Mouse (Mus musculus) adrenal gland, adult 18-20 months (tissue): Measurements from ENCODE around the gene Krtap2-4. TPM values are rescaled to one million over a fixed set of nuclear protein-coding genes. Genes with fewer than 3 reads are reported as not detected.
"Not testable (repeated sequence)": the region's sequence is repeated elsewhere in the genome, so short reads cannot be mapped to it uniquely, and the experiment has no call there.

Experiments
- DNase-seq, 2 experiments: peaks; one replicate each; pipeline ENCODE4 v3.0.0; 2021 to 2022; ENCODE audit warnings: low spot score in 2 of 2
- long read RNA-seq, 2 experiments: library from polyadenylated mRNA; stranded (forward); transcript quantifications; one replicate each; pipeline ENCODE4 v2.0.0; 2021
- total RNA-seq, 2 experiments: library from RNA; stranded (reverse); gene quantifications; 1 replicate in 1 of 2; 2 replicates in 1 of 2; pipeline ENCODE4 v1.2.3; 2021

Gene Krtap2-4
- not detected for total RNA-seq
- long read RNA-seq, experiment 1: 0 reads
- long read RNA-seq, experiment 2: 0 reads

DNA sequence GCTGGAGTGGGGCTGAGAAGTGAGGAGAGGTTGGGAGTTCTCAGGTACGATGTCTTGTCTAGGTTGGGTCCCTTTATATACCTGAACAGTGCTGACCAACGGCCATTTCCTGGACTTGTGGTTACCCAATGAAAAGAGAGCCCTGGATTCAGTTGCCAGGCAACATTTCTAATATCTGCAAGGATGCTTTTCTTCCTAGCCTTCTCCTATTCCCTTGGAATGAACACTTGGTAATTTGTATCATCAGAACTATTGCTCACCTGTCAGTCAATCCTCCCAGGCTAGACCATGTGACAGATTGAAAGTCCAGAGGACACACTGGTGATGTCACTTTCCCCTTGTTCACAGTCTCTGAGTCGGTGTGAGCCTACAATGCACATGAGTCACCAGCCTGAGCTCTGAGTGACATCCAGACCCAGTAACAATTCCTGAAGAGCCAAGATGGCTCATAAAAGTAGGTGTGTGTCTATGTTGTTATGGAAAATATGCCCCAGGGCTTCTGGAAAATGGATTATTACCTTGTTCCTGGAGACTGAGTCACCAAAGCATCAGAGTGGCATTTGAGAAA, at the start of gene Krtap2-4:
Gene Krtap2-4 (minus strand): TSS at position 51 of the 568 bp plus-strand sequence.
- no peak for DNase-seq

DNA sequence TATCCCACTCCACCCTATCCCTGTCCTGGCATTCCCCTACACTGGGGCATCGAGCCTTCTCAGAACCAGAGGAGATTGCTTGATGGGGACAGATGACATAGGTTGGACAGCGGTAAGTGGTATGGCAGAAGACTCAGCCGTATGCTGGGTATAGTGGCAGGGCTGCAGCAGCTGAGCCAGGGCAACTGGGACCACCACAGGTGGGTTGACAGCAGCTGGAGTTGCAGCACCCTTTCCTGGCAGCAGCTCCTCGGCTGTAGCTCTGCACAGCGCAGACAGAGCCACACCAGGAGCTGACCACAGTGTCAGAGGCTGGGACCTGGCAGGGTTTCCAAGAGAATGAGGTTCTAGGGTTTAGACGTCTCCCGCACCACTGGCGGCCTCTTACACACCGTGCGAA, 48.2 kb upstream of the Krtap2-4 start:
- DNase-seq: no peak

DNA sequence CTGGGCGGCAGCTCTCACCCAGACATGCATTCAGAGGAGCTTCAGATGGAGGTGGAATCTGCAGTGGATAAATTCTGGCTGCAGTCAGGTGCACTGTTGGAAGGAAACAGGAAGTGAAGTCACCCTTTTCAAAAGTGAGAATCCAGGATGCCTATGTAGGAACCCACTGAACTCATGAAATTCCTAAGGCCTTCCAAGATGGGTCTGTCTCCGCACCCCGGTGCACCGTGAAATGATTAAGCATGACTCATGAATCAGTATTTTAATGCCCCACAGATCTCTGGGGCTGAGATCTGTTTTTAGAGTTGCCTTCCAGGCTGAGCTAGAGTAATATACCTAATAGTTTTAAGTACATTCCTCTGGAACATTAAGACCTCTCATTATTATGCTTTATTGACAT, 44.6 kb upstream of the Krtap2-4 start:
- no peak for DNase-seq

DNA sequence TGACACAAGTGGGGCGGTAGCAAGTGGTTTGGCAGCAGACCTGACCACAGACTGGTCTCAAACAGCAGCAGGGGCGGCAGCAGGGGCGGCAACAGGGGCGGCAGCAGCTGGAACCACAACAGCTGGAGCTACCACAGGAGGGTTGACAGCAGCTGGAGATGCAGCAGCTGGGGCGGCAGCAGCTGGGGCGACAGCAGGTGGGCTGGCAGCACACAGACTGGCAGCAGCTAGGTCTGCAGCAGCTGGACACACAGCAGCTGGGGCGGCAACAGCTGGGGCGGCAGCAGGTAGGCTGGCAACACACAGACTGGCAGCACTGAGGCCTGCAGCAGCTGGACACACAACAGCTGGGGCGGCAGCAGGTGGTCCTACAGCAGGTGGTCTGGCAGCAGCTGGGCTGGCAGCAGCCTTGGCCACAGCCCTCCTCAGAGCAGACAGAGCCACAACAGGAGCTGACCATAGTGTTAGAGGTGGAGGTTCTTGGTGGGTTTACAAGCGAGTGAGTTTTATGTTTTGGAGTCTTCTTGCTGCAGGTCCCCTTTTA, 43.9 kb upstream of the Krtap2-4 start, which contains the start of gene Gm11563:
Gene Gm11563 (minus strand): TSS at position 494 of the 544 bp plus-strand sequence.
- DNase-seq: not testable (repeated sequence)

DNA sequence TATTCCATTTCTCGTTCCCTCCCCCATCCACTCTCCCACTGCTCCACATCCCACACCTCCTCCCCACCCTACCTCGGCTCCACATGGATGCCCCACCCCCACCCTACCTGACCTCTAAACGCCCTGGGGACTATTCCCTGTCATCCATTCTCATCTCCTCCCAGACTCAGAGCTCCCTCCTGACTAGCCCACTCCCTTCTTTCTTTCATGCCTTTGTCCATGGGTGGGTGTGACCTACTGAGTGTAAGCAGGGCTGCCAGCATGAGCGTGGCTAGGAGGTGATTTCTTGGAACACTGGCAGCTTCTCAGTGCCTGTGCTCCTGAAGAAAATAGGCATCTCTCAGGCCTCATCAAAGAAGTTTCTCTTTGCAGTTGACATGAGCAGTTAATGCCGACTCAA, 42.4 kb upstream of the Krtap2-4 start:
- no peak for DNase-seq

DNA sequence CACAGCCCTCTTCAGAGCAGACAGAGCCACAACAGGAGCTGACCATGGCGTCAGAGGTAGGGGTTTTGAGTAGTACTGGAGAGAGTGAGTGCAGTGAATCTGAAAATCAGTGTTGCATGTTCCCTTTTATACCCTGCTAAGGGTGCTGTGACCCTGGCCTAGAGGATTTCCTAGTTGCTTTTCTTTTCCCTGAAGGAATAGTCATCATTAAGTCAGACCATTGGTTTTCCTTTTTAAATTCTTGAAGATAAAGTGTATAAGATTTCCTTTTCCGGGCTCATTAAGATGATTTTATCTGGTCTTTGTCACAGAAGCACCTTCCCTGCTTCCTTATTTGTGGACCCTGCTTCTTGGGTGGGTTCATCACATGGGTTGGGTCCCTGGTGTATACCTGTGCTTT, 35.5 kb upstream of the Krtap2-4 start, which contains the start of gene Gm11555:
Gene Gm11555 (minus strand): TSS at position 101 of the 400 bp plus-strand sequence.
- DNase-seq: no peak

DNA sequence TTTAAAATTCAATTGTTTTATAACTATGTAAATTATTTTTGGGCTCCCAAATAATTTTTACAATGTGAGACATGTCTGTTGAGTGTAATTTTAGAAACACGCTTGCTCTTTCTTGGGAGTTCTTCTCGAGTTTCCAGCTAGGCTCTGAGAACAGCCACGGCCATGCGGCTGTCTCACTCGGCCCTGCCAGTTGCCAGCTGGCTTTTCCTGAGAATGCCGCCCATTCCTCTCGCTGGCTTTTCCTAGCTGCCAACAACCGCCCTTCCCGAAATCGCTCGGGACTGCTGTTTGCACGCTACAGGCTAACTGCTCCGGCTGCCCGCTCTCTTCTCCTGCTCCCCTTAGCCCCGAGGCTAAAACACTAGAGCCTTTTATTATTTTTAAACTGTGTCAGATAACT, 31.8 kb upstream of the Krtap2-4 start:
- no peak for DNase-seq

DNA sequence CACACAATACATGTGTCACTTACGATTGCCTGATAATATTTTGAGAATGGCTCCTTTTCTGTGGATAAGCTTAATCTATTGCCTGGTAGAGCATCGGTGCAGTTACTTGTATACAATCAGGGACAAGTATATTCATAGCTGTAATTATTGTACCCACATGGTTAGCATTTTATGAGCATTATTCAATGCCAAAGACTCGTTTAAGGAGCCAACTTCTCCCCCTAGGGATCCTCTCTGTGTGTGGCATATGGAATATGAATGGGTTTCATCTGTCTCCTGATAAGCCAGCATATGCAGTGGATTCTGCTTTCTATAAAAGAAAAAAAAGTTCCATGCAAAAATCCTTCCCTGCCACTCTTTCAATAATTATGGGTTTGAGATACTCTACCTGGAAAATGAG, 29.7 kb upstream of the Krtap2-4 start:
- no peak for DNase-seq

DNA sequence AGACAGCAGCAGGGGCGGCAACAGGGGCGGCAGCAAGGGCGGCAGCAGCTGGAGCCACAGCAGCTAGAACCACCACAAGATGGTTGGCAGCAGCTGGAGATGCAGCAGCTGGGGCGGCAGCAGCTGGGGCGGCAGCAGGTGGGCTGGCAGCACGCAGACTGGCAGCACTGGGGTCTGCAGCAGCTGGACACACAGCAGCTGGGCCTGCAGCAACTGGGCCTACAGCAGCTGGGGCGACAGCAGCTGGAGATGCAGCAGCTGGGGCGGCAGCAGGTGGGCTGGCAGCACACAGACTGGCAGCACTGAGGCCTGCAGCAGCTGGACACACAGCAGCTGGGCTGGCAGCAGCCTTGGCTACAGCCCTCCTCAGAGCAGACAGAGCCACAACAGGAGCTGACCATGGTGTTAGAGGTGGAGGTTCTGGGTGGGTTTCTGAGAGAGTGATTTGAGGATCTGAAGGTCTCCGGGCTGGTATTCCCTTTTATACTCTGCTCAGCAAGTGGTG, 29.0 kb upstream of the Krtap2-4 start, which contains the start of gene Krtap4-7:
Gene Krtap4-7 (minus strand): TSS at position 455 of the 505 bp plus-strand sequence.
- not testable (repeated sequence) for DNase-seq

DNA sequence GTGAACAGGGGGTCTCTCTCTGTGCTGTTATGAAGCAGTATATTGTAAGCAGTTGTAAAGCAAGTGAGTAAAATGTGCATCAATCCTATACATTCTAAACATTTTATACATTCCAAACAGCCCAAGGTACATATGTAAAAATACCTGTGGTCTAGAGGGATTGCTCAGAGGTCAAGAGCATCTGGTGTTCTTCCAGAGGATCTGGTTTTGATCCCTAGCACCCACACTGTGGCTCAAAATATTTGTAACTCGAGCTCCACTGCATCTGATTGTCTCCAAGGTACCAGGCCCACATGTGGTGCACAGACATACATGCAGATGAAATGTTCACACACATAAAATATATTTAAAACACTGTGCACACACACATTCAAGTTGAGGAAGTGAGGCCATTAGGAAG, 26.3 kb upstream of the Krtap2-4 start:
- no peak for DNase-seq

DNA sequence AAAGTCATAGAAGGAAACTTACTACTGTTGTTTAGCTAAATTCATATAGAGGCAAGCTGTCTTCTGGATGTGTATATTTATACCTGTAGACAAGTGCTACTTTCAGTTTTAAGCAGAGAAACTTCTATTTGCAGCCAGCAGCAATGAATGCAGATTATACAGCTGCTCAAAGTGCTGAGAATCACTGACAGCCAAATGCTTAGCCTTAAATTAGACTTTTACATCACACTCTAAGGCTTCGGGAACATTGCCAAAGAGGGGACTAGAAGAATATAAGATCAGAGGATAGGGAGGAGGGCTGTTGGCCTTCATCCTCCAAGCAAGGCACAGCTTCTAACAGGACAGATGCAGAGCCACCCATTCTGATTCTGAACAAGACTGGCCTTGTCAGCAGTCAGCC, 22.4 kb upstream of the Krtap2-4 start:
- DNase-seq: no peak

DNA sequence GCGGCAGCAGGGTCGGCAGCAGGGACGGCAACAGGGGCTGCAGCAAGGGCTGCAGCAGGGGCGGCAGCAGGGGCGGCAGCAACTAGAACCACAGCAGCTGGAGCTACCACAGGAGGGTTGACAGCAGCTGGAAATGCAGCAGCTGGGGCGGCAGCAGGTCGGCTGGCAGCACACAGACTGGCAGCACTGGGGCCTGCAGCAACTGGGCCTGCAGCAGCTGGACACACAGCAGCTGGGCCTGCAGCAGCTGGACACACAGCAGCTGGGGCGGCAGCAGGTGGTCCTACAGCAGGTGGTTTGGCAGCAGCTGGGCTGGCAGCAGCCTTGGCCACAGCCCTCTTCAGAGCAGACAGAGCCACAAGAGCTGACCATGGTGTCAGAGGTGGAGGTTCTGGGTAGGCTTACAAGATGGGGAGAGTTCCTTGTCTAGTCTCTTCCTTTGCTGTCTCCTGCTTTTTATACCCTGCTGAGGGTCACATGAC, 20.0 kb upstream of the Krtap2-4 start, which contains the start of gene Krtap4-2:
Gene Krtap4-2 (minus strand): TSS at position 432 of the 482 bp plus-strand sequence.
- DNase-seq: no peak

DNA sequence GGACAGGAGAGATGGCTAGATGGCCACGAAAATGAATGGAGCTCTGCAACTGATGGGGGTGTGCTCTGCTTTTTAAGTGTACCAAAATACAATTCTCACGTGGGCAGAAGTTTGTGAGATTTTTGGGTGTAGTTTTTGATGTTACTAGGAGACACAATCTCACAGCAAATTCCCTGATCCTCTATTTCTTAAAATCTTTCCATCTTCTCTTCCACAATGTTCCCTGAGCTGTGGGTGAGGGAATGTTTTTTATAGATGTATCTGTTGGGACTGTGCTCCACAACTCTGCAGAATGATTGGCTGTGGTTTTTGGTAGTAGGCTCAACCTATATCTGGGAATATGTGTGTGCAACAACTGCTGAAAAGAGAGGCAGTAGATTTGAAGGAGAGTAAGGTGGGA, 18.6 kb upstream of the Krtap2-4 start:
- no peak for DNase-seq

DNA sequence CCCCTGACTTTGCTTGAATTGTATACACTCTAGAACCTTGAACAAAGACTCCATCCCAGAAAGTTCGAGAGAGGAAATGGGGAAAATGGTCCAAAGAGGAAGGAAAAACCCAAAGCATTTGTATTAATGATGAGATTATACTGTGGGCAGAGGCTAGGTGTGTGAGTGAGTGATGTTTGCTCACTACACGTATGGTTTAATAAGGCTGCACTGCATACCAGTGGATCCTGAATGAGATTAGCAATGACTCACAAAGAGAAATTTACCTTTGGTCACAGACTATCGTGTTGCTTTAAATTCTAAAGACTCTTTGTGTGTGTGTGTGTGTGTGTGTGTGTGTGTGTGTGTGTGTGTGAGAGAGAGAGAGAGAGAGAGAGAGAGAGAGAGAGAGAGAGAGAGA, 16.2 kb upstream of the Krtap2-4 start:
- no peak for DNase-seq

DNA sequence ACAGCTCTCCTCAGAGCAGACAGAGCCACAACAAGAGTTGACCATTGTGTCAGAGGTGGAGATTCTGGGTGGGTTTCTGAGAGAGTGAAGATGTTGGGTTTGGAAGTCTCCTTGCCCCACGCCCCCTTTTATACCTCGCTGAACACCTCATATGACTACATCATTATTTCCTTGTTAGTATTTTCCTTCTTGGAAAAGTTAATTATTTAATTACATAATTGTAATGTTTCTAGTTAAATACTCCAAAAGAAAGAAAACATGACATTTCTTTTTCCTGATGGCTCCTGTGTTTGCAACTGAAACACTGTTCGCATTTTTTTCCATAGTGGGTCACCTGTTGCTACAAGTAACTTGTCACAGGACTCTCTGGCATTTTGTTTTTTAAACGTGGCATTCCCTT, 13.5 kb upstream of the Krtap2-4 start, which contains the start of gene Krtap4-1:
Gene Krtap4-1 (minus strand): TSS at position 101 of the 400 bp plus-strand sequence.
- no peak for DNase-seq

DNA sequence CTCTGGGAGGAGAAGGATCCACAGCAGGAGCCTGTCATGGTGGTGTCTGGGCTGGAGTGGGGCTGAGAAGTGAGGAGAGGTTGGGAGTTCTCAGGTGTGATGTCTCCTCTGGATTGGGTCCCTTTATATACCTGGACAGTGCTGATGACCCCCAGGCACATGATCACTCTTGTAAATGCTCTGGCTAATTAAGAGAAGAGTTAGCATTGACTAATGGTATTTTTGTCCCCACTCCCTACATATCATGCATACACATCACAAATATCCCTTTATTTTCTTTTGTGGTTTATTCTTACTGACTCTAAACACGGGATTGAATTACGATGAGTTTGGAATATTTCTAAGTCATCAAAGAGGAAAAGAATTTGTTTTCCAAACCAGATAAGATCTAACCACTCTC, 5.7 kb upstream of the Krtap2-4 start, which contains the start of gene Gm11562:
Gene Gm11562 (minus strand): TSS at position 101 of the 400 bp plus-strand sequence.
- DNase-seq: no peak

DNA sequence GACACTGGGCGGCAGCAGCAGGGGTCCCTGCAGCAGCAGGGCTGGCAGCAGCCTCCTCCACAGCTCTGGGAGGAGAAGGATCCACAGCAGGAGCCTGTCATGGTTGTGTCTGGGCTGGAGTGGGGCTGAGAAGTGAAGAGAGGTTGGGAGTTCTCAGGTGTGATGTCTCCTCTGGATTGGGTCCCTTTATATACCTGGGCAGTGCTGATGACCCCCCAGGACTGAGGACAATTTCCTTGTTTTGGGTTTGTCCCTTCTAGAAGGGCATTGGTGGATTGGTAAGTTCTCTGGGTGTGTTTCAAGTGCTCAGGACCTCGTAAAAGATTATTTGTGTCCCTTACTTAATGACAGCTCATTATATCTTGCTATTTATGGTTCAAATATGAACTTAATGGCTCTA, 4.6 kb downstream of the Krtap2-4 start, which contains the start of gene Gm11937:
Gene Gm11937 (minus strand): TSS at position 101 of the 400 bp plus-strand sequence.
- DNase-seq: not testable (repeated sequence)

DNA sequence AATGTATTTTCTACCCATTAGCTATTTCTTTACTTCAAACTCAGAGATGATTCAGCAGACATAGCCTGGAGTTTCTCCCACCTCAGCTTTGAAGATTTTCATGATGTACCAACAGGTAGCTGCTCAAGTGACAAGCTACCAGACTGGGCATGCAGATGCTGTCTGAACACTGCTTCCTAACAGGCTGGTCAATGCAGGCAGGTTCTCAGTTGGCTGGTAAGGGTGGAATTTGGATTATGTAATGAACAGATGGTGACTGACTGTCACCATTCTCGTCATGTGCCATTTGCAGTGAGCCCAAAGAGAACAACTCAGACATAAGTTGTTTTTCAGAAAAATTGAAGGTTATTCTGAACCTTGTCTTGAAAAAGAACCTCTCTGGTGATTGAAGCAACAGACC, 5.5 kb downstream of the Krtap2-4 start:
- DNase-seq: no peak

DNA sequence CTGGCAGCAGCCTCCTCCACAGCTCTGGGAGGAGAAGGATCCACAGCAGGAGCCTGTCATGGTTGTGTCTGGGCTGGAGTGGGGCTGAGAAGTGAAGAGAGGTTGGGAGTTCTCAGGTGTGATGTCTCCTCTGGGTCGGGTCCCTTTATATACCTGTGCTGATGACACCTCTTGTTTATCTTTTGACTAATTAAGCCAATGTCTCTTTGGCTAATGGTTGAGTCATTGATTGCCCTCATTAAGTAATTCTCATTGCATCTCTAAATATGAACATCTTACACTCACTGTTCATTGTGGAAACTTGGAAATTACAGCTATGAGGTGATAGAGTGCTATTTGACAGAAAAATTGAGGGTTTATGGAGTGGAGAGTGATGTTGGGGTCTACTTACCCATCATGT, 11.4 kb downstream of the Krtap2-4 start, which contains the start of gene Gm11938:
Gene Gm11938 (minus strand): TSS at position 101 of the 400 bp plus-strand sequence.
- DNase-seq: not testable (repeated sequence)

DNA sequence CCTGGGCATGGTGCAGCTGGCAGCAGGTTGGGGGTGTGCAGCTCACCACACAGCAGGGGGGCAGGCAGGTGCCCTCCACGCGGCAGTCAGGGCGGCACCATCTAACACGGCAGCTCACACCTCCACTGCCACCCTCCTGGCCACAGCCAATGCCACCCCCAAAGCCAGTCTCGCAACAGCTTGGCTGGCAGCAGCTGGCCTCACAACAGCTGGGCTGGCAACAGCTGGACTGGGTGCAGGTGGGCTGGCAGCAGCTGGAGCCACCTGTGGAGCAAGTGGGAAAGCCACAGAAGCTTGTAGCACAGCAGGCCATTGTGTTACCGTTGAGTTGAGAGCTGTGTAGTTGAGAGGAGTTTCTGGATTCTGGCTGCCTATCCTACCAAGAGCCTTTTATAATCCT, 16.9 kb downstream of the Krtap2-4 start, which contains the start of gene Krtap9-3:
Gene Krtap9-3 (minus strand): TSS at position 364 of the 400 bp plus-strand sequence.
- not testable (repeated sequence) for DNase-seq

DNA sequence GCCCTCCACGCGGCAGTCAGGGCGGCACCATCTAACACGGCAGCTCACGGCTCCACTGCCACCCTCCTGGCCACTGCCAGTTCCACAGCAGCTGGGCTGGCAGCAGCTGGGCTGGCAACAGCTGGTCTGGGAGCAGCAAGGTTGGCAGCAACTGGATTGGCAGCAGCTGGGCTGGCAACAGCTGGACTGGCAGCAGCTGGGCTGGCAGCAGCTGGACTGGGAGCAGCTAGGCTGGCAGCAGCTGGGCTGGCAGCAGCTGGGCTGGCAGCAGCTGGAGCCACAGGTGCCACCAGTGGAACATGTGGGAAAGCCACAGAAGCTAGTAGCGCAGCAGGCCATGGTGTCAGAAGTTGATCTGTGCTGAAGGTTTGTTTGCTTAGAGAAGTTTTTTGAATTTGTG, 23.7 kb downstream of the Krtap2-4 start, which contains the start of gene Krtap1-3:
Gene Krtap1-3 (minus strand): TSS at position 359 of the 400 bp plus-strand sequence.
- DNase-seq: no peak

DNA sequence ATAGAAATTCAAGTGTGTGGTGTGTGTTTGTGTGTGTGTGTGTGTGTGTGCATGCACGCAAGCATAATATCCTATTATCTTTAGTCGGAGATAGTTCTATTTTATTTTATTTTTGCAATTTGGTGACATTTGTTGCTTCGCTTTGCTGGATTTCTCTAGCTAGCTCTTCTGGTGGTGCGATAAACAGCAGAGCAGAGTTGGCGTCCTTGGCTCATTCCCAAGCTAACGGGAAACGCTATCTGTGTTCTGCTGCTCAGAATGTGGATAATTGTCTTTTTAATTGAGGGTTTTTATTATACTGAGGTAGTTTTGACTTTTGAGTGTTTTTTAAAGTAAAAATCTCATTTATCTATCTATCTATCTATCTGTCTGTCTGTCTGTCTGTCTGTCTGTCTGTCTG, 29.6 kb downstream of the Krtap2-4 start:
- no peak for DNase-seq
